Mouse (Mus musculus) frontal cortex, postnatal 25 days (tissue): Measurements from ENCODE around the gene Trappc4.

Experiments
- DNase-seq, 2 experiments: peaks; one replicate each; pipeline ENCODE4 v3.0.0; 2022; ENCODE audit warnings: low spot score in 2 of 2

Trappc4 gene

DNA sequence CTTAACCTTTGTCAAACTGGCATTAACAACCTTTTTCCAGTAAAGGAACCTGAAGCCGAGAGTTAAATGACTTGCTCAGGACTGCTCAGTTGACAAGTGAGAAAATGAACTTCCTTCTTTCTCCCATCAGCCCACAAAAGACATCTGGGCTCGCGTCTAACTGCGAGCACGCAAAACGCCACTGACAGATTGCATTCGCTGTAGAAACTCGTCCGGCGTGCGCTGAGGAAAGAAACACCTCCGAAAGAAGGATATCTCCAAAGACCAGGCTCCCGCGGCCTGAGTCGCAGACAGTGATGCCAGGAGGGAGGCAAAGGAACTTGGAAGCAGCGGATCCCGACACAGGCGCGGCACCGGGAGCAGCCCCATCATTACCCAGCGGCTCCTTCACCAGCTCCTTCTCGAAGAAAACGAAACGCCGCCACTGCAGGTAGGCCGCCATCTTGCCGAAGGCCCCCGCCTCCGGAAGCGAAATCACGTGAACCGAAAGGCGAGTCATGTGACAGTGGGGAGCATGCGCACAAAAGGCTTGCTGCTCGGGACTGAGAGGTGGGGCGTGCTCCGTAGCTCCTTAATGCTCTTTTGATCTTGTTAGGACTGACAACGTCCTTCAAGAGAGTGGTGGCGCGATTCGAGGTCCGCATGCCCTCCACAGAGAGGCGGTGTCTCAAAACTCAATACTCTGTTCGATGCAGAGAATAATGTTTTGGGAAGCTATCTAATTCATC lies 46.0 kb downstream of the Trappc4 start, which contains the start of gene Vps11:
Gene Vps11, minus strand, starts transcription at position 481 of the 728 bp plus-strand sequence.
- DNase-seq, result peak; percentile 88 to 90

DNA sequence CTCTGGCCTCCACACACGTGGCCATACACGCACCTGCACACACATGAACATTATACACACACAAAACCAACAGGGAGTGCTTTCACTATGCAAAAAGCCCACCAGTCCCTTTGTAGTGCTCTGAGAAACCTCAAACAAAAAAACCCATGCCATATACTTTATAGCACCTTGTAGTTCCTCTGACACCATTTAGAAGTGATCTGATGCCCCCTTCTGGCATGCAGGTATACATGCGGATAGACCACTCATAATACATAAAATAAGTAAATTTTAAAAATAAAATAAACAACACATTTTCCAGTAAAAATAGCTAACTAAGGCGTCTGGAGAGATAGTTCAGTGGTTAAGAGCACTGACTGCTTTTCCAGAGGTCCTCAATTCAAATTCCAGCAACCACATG lies 50.2 kb downstream of the Trappc4 start:
- no peak for DNase-seq
